Mouse (Mus musculus): ENCODE data around the gene Gm364. TPM values are rescaled to one million over a fixed set of nuclear protein-coding genes. Genes with fewer than 3 reads are reported as not detected.

Gene Gm364
- not detected for polyA plus RNA-seq (2014; fragmentation: Illumina TruSeq; extraction: RNeasy Lipid Tissue Mini Kit (QIAGEN cat#74804); ENCODE audit: insufficient read depth, low read depth, low replicate concordance)

GRCm38 (mm10) chrX:57408769-57409168 is at the start of gene Gm364:
Gene Gm364, plus strand, starts transcription at chrX:57409154.

GRCm38 (mm10) chrX:57392367-57393246 is 16.3 kb upstream of the Gm364 start, which contains the start of gene Rbmx:
Gene Rbmx, minus strand, starts transcription at chrX:57393036.

GRCm38 (mm10) chrX:57503634-57504033 is 94.7 kb downstream of the Gm364 start, which contains the start of gene Gpr101:
Gene Gpr101, minus strand, starts transcription at chrX:57503757.

Other genes starting within 250 kb of the Gm364 start
- 0.32 TPM for gene Cd40lg, start 197.0 kb upstream of the Gm364 start, polyA plus RNA-seq (2014; fragmentation: Illumina TruSeq; extraction: RNeasy Lipid Tissue Mini Kit (QIAGEN cat#74804); ENCODE audit: insufficient read depth, low read depth, low replicate concordance)
- gene Arhgef6, start 70.4 kb upstream of the Gm364 start, polyA plus RNA-seq (2014; fragmentation: Illumina TruSeq; extraction: RNeasy Lipid Tissue Mini Kit (QIAGEN cat#74804); ENCODE audit: insufficient read depth, low read depth, low replicate concordance) = 23.1 TPM
- 18.7 TPM for gene Rbmx, start 16.1 kb upstream of the Gm364 start, polyA plus RNA-seq (2014; fragmentation: Illumina TruSeq; extraction: RNeasy Lipid Tissue Mini Kit (QIAGEN cat#74804); ENCODE audit: insufficient read depth, low read depth, low replicate concordance)
- gene Gpr101, start 94.6 kb downstream of the Gm364 start, polyA plus RNA-seq (2014; fragmentation: Illumina TruSeq; extraction: RNeasy Lipid Tissue Mini Kit (QIAGEN cat#74804); ENCODE audit: insufficient read depth, low read depth, low replicate concordance) = not detected